Mouse (Mus musculus) embryonic stem cell, embryonic (primary cell): Measurements from ENCODE around the gene Cacng8.
"Not testable (repeated sequence)": the region's sequence is repeated elsewhere in the genome, so short reads cannot be mapped to it uniquely, and the experiment has no call there.

ENCODE experiments used
- CTCF ChIA-PET, 4 experiments: fragments of 300-600 bp in 2 of 4; fragments of 350-600 bp in 2 of 4; sonication (Branson Sonifier 250); formaldehyde crosslinking; loops; one replicate each; lab custom pipeline; 2022; ENCODE audit warnings: inconsistent platforms in 2 of 4; lab: Charles Lee
- POLR2A ChIA-PET, 4 experiments: fragments of 300-600 bp in 2 of 4; fragments of 350-600 bp in 2 of 4; sonication (Branson Sonifier 250); formaldehyde crosslinking; loops; one replicate each; lab custom pipeline; 2022; ENCODE audit warnings: antibody characterized with exemption in 4 of 4, inconsistent platforms in 1 of 4; lab: Charles Lee

Gene Cacng8

DNA sequence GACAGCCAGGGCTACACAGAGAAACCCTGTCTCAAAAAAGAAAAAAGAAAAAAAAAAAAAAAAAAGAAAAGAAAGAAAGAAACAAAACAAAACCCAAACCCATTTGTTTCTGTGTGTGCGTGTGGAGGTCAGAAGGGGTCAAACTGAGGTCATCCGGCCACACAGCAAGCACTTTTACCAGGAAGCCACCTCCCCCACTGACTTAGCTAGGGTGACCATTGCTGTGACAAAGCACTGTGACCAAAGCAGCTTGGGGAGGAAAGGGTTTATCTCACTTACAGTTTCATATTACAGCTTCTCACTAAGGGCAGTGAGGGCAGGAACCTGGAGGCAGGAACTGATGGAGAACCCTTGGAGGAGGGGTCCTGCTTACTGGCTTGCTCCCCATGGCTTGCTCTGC lies 18.1 kb upstream of the Cacng8 start:
- CTCF ChIA-PET = interaction anchor here in 1 of 4 experiments (0.6 to 0.7 kb wide), 2 partner anchors 63 to 95 kb away, joined by 3 to 5 read pairs; no protein-coding TSS in a partner anchor
- POLR2A ChIA-PET = interaction anchor here in 3 of 4 experiments (0.5 to 5.1 kb wide), 9 partner anchors 22 to 1099 kb away, joined by 3 to 32 read pairs (median 5); no protein-coding TSS in a partner anchor

GRCm38 (mm10) chr7:3373754-3374153 lies 16.7 kb upstream of the Cacng8 start:
- CTCF ChIA-PET = interaction anchor here in 2 of 4 experiments (0.7 to 1.0 kb wide), 2 partner anchors 23 to 70 kb away, joined by 4 to 5 read pairs; no protein-coding TSS in a partner anchor
- POLR2A ChIA-PET = interaction anchor here in 2 of 4 experiments (0.6 to 1.8 kb wide), 2 partner anchors 26 to 66 kb away, joined by 5 to 9 read pairs; no protein-coding TSS in a partner anchor

GRCm38 (mm10) chr7:3376831-3377230 lies 13.7 kb upstream of the Cacng8 start:
- ChIA-PET CTCF (interaction anchor here in 2 of 4 experiments (0.6 to 0.7 kb wide), 4 partner anchors 26 to 670 kb away, joined by 3 to 5 read pairs (median 3); no protein-coding TSS in a partner anchor), POLR2A (interaction anchor here in 1 of 4 experiments (0.6 to 1.0 kb wide), 3 partner anchors 10 to 154 kb away, joined by 3 to 4 read pairs (median 3); no protein-coding TSS in a partner anchor)

DNA sequence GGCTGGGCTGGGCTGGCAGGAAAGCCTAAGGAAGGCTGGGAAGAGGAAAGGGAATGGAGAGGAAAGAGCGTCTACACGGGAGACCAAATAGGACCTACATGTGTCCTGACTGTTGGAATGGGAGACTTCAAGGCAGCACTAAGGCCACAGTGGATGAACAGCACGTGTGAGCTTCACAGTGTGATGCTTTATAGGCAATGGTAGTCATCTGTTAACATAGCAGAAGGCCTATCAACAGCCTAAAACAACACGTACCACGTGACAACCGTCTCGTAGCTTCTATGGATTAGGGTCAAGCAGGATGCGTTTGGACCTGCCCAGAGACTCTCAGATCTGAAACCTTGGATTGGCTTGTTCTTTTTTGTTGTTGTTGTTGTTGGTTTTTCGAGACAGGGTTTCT lies 8.4 kb upstream of the Cacng8 start:
- ChIA-PET POLR2A (interaction anchor here in 1 of 4 experiments (1.4 to 1.5 kb wide), 2 partner anchors 9 to 12 kb away, joined by 5 to 6 read pairs; partner anchors contain the start of gene Cacng8), CTCF (interaction anchor here in 2 of 4 experiments (0.5 to 2.1 kb wide), 4 partner anchors 8 to 79 kb away, joined by 5 to 6 read pairs (median 6); no protein-coding TSS in a partner anchor)

DNA sequence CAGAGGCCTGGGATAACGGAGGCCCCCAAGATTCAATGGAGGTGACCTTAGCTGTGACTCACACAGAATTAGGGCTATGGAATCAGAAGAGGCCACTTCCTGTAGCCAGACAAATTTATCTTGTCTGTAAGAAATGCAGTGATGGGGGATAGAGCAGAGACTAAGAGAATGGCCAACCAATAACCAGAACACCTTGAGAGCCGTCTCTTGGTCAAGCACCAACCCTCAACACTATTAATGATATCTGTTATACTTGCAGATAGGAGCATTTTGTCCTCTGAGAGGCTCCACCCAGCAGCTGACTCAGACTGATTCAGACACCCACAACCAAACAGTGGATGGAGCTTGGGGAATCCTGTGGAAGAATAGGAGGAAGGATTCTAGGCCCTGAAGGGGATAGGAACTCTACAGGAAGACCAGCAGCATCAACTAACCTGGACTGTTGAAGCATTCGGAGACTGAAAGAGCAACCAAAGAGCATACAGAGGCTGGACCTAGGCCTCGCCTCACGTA lies 5.6 kb upstream of the Cacng8 start:
- POLR2A ChIA-PET = interaction anchor here in 1 of 4 experiments (0.7 kb wide), 1 partner anchor 58 kb away, joined by 3 read pairs; no protein-coding TSS in a partner anchor
- CTCF ChIA-PET = no interaction called here

GRCm38 (mm10) chr7:3386036-3386730 lies 4.3 kb upstream of the Cacng8 start:
- ChIA-PET CTCF (no interaction called here), POLR2A (interaction anchor here in 1 of 4 experiments (1.0 kb wide), 2 partner anchors 10 to 82 kb away, joined by 3 to 4 read pairs; no protein-coding TSS in a partner anchor)

DNA sequence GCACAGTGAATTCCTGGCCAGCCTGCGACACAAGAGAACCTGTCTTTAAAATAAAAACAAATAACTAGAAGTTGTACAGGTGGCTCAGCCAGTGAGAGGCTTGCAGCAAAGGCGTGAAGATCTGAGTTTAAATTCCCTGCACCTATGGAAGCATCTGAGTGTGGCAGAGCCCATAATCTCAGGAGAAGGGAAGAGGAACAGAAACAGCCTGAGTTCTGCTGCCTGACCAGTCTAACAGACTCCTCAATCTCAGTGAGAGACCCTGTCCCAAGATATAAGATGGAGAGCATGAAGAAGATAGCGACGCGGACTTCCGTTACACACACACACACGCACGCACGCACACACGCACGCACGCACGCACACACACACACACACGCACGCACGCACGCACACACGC lies 2.7 kb upstream of the Cacng8 start:
- CTCF ChIA-PET = no interaction called here
- POLR2A ChIA-PET = no interaction called here

DNA sequence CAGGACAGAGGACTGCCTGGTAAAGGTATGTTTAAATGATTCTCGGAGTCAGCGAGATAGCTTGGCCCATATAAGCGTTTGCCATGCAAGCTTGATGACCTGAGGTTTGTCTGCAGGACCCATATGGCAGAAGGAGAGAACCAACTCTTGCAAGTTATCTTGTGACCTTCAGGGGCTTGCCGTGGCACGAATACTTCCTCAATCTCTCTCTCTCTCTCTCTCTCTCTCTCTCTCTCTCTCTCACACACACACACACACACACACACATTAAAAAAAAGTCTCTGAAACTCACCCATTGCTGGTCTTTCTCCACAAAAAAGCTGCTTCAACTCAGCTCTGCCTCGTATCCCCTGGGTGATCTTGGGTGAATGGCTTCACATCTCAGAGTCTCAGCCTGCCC lies 1.6 kb upstream of the Cacng8 start:
- ChIA-PET POLR2A (interaction anchor here in 2 of 4 experiments (0.6 to 1.7 kb wide), 6 partner anchors 11 to 165 kb away, joined by 3 to 9 read pairs (median 3); no protein-coding TSS in a partner anchor), CTCF (interaction anchor here in 2 of 4 experiments (0.6 to 1.5 kb wide), 5 partner anchors 9 to 127 kb away, joined by 3 to 7 read pairs (median 4); no protein-coding TSS in a partner anchor)

DNA sequence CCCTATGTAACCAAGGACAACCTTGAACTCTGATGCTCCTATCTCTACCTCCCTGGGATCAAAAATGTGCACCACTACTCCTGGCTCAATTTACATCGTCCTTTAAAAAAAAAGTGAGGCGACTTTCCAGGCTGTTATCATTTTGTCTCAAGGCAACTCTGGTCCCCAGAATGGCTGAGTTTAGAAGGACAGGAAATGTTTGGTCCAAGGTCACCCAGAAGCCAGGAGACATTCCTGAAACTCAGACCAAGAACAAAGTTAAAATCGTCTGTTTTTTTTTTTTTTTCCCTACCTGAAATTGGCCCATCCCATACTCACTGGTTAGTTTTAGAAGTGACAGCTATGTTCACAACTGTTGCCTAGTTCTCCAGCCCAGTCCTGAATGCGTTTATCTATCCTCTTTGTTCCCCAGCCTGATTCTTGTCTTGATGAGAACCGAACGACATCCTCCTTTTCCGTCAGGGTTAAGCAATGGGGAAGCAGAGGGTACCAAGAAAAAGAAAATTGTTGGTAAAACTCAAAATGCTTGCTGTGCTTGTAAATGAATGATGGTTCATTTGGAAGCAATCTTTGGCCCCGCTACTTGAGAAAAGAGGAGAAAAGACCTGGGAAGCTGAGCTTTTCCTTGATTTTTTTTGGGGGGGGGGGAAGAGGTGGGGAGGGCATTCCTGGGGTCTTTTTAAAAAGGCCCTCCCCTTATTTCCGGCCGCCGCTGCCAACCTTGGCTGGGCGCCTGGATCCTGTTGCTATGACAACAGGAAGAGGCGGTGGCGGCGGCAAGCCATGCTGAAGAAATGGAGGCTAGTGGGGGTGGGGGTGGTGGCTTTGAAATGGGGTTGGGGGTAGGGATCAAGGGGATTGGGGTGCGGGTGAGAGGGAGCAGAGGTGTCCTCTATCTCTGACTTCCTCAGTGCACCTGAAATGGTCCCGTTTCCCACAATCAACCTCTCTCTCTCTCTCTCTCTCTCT lies 755 bp upstream of the Cacng8 start:
- ChIA-PET CTCF (interaction anchor here in 3 of 4 experiments (0.5 to 1.5 kb wide), 9 partner anchors 8 to 128 kb away, joined by 3 to 7 read pairs (median 4); no protein-coding TSS in a partner anchor), POLR2A (interaction anchor here in 3 of 4 experiments (0.6 to 1.7 kb wide), 11 partner anchors 10 to 218 kb away, joined by 3 to 9 read pairs (median 3); no protein-coding TSS in a partner anchor)

GRCm38 (mm10) chr7:3391081-3391451 lies 583 bp downstream of the Cacng8 start:
- ChIA-PET CTCF (interaction anchor here in 3 of 4 experiments (0.6 to 1.4 kb wide), 6 partner anchors 16 to 169 kb away, joined by 3 to 6 read pairs (median 4); no protein-coding TSS in a partner anchor), POLR2A (interaction anchor here in 3 of 4 experiments (0.6 to 1.5 kb wide), 13 partner anchors 9 to 188 kb away, joined by 3 to 15 read pairs (median 6); partner anchors contain the start of gene Cacng6 (in 1 of the 3))

GRCm38 (mm10) chr7:3391809-3392208 lies 1.3 kb downstream of the Cacng8 start:
- POLR2A ChIA-PET = interaction anchor here in 2 of 4 experiments (0.8 to 1.5 kb wide), 6 partner anchors 10 to 170 kb away, joined by 3 to 7 read pairs (median 4); partner anchors contain the start of gene Cacng6 (in 1 of the 2)
- CTCF ChIA-PET = interaction anchor here in 3 of 4 experiments (0.6 to 1.4 kb wide), 5 partner anchors 15 to 727 kb away, joined by 3 to 6 read pairs (median 4); no protein-coding TSS in a partner anchor

GRCm38 (mm10) chr7:3397355-3397754 lies 6.9 kb downstream of the Cacng8 start:
- ChIA-PET CTCF (interaction anchor here in 2 of 4 experiments (0.6 to 0.7 kb wide), 3 partner anchors 63 to 186 kb away, joined by 3 to 8 read pairs (median 4); no protein-coding TSS in a partner anchor), POLR2A (interaction anchor here in 1 of 4 experiments (0.5 to 1.7 kb wide), 4 partner anchors 43 to 89 kb away, joined by 3 to 9 read pairs (median 3); no protein-coding TSS in a partner anchor)

DNA sequence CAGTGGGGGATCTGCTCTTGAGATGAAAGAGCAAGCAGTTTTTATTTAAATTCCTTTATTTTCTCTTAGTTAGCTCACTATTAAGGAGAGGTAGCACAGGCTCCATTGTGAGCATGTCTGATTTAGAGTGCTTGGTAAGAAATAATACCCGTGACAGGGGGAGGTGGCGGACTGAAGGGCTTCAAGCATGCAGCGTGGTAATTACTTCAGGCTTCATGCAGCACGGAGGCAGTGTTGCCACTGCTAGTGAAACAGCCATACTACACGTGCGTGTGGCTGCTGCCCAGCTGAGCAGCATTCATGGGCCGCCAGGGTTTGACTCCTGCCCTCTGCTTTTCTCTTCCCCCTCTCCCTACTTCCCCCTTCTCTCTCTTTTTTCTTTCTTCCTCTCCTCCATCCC lies 7.3 kb downstream of the Cacng8 start:
- CTCF ChIA-PET = interaction anchor here in 2 of 4 experiments (0.6 to 0.7 kb wide), 3 partner anchors 63 to 185 kb away, joined by 3 to 8 read pairs (median 4); no protein-coding TSS in a partner anchor

GRCm38 (mm10) chr7:3398363-3398762 lies 7.9 kb downstream of the Cacng8 start:
- CTCF ChIA-PET = not testable (repeated sequence)
- POLR2A ChIA-PET = interaction anchor here in 1 of 4 experiments (0.7 to 1.7 kb wide), 3 partner anchors 42 to 88 kb away, joined by 3 to 9 read pairs (median 3); no protein-coding TSS in a partner anchor

More for the DNA sequence above, 7.3 kb downstream of the Cacng8 start:
- POLR2A ChIA-PET = interaction anchor here in 1 of 4 experiments (0.5 to 1.7 kb wide), 4 partner anchors 42 to 88 kb away, joined by 3 to 9 read pairs (median 3); no protein-coding TSS in a partner anchor

GRCm38 (mm10) chr7:3399937-3400336 lies 9.5 kb downstream of the Cacng8 start:
- CTCF ChIA-PET = interaction anchor here in 2 of 4 experiments (0.6 to 0.9 kb wide), 2 partner anchors 40 to 49 kb away, joined by 3 read pairs; no protein-coding TSS in a partner anchor
- POLR2A ChIA-PET = interaction anchor here in 2 of 4 experiments (0.7 to 2.5 kb wide), 9 partner anchors 11 to 262 kb away, joined by 3 to 10 read pairs (median 3); partner anchors contain the start of gene Cnot3 (in 1 of the 2)

DNA sequence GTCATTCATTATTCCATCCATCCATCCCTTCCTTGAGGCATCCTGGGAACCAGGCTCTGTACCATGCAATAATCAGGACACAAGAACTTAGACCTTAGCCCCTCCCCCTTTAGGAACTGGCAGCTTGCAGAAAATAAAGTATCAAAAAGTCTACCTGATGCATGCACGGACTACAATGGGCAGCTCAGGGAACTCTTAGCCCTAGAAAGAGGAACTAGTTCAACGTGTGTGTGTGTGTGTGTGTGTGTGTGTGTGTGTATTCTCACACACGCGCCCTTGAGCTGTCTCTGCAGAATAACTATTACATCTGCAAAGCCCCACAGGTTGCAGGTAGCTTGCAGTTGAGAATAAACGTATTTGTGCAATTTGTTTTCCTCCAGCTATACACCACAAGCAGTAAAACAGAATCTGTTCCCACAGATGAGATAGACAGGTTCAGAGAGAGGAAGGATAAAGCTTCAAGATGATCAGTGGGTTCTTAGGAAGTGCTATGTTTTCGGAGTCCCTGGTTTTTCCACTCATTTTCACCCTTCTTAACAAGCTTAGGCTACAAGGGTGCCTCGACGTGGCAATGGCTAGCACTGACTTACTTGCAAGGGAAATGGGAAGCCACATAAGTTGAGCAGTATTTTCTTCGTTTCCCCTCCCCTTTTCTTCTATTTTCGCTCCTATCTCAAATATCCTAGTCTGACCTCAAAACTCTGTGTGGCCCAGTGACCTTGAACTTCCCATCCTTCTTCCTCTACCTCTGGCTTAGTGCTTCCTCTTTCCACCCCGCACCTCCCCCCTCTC lies 19.4 kb downstream of the Cacng8 start:
- CTCF ChIA-PET = interaction anchor here in 3 of 4 experiments (0.6 to 1.2 kb wide), 6 partner anchors 20 to 76 kb away, joined by 3 to 17 read pairs (median 4); no protein-coding TSS in a partner anchor
- POLR2A ChIA-PET = interaction anchor here in 2 of 4 experiments (0.6 to 1.2 kb wide), 5 partner anchors 10 to 120 kb away, joined by 3 to 7 read pairs (median 3); no protein-coding TSS in a partner anchor
